Mouse (Mus musculus) frontal cortex, postnatal 36 days (tissue): ENCODE data around the gene Prn.

Experiments used
- DNase-seq, 2 experiments: peaks; one replicate each; pipeline ENCODE4 v3.0.0; 2022; ENCODE audit warnings: low spot score in 2 of 2

Prn gene

DNA sequence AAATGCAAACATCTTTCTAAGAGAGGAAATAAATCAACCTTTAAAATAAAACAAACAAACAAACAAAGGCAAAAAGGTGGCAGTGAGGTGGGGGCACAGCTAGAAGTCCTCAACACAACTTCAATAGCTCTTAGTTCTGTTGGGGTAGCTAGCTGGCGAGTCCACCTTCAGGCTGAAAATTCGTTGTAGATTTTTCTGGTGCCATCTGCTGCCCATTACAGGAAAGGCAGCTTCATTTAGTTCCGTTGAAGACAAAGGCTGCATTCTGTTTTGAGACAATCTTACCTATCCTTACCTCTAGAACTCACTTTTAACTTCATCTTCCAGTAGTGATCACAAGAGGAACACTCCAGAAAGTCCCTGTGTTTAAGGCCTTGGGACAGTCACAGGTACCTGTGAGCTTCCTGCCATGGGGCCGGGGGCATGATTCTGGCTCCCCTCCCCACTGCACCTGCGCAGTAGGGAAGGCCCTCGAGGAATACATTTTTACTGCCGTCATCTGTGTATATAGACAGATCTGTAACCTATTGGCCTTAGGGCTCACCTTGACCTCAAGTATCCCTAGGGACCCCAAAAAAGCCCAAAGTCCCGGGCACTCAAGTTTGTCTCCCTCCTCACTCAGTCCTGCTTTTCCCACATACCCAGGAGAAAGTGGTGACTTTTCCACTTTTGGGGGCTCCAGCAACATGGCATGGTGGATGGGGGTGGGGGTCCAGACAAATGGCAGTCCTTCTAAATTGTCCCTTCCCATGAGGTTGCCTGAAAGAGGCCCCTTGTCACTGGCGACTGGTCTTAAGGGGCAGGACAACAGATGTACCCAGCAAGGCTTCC, 40.2 kb downstream of the Prn start:
- peak in 1 of 2 experiments; percentile 80 for DNase-seq

DNA sequence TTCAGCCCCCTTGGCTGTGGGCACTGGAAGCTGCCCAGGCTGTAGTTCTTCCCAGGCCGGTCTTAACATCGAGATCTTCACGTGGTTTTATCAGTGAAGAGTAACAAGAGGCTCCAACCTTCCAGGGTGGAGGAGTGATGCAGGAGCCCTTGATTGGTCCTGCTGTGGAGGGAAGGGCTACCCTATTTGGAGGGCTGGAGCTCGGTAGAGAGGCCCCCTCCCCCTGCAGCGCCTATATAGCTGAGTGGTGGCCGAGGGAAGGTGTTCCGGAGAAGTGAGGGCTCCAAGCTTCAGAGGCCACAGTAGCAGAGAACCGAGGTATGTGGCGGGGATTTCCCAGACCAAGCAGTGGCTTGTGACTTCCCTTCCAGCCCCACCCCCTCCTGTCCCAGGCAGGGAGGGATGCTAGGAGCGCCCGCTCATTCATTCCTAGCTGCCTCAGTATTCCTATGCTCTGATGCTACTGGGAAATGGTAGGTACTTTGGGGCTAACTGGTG, 40.9 kb downstream of the Prn start, which contains the start of gene Prnd:
Gene Prnd (plus strand): TSS at position 264 of the 498 bp plus-strand sequence.
- no peak for DNase-seq

DNA sequence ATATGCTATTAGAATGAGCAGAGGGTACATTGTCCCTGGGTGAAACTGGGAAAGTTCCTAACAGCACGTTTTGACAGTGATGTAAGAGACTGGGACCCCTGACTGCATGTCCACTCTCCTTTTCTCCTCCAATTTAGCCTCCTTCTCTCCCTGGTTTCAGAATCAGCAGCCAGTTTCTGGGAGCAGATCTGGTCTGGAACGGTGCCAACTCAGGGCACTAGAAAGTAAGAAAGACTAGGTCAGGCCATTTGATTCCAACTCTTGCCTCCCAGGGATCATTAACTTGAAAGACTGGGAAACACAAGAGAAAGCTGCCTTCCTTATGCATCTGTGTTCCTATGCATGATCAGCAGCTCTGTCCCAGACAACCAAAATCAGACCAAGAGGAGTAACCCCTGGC, 42.7 kb downstream of the Prn start:
- no peak for DNase-seq

DNA sequence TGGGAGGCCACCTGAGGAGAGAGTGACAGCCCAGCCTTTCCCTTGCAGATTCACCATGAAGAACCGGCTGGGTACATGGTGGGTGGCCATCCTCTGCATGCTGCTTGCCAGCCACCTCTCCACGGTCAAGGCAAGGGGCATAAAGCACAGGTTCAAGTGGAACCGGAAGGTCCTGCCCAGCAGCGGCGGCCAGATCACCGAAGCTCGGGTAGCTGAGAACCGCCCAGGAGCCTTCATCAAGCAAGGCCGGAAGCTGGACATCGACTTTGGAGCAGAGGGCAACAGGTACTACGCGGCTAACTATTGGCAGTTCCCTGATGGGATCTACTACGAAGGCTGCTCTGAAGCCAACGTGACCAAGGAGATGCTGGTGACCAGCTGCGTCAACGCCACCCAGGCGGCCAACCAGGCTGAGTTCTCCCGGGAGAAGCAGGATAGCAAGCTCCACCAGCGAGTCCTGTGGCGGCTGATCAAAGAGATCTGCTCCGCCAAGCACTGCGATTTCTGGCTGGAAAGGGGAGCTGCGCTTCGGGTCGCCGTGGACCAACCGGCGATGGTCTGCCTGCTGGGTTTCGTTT, 43.3 kb downstream of the Prn start:
- no peak for DNase-seq

DNA sequence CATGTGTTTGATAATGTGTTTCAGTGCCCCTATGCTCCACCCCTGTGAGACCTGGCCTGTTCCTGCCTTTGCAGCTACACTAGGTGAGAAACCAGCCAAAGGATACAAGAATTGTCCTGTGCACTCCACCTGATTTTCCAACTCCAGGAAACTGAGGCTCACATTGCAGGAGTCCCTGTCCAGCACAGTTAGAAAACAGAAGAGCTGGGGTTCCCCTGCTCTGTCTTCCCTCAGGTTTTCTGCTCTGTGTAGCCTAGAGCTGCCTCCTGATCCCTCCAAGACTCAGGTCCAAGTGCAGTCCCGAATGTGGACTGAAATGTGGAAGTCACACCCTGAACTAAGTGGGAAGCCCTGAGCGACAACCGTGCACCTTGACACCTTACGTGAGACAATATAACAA, 44.0 kb downstream of the Prn start:
- DNase-seq: no peak

DNA sequence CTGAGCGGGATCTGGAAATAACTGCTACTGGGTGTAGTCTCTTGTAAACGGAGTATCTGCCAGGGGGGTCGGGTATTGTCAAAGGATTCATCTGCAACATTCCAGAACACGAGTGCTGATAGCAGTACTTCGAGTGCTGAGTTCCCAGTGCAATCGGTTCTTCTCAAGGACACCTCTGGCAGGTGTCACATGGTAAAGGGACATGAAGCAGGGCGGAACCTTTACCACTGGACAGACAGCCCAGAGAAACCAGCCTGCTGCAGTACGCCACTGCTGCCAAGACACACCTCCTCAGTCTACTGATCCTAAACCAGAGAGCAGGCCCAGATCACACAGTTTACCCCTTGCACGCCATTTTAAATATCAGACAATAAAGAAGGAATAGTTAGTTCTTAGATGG, 45.1 kb downstream of the Prn start:
- DNase-seq: no peak

DNA sequence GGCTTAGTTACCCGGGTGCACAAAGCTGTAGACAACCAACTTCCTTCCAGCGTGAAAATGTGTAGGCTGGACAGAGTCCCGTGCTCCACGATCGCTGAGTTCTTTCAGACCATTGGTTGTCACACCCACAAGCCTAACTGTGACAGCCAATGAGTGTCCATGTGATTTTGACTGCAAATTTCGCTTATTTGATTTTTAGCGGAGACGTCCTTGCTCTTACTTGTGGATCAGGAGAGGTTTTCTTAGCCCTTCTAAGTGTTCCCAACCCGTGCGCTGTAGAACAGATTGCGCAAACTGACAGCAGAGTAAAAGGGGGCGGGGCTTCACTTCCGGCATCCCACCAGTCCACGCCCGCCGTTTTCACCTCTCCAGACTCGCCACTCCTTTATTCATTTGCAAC, 45.5 kb downstream of the Prn start:
- no peak for DNase-seq

DNA sequence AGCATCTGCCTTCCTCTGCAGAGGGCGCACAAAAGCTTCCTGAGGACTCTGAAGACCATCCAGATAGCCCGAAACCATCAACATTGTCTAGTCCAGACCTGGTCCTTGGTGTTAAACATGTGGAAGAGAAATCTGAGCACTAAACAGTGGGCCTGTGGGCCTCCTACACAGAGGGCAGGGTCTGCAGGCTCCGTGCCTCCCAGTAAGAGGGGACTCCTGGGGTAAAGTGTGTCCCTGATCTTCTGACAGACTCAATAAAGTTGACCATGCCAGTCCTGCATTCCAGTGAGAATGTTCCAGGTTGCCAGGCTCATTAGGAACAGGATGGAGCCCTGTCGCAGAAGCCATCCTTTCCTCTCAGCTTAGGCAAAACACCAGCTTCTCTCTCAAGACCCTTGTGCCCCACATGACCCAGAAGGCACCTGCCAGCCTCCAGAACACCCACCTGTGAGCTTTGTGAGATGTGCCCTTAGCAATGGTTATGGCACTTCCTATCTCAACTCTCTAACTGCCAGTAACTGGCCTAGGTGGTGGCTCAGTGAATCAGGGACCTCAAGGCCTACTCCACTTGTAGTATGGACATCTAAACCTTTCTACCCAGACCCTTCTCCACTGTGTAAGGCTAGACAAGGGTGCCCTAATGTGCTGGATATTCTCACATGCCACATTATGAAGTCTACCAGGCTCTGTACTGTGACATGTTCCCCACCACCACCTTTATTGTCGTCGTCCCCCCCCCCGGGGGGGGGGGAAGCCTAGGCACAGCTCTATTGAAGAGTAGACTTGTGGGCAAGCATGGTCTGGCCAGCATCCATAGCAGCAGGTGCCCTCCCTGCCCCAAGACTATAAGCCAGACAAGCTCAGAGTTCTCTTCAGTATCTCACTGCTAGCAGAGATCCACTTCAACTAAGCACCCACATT, 46.8 kb downstream of the Prn start:
- DNase-seq: no peak

DNA sequence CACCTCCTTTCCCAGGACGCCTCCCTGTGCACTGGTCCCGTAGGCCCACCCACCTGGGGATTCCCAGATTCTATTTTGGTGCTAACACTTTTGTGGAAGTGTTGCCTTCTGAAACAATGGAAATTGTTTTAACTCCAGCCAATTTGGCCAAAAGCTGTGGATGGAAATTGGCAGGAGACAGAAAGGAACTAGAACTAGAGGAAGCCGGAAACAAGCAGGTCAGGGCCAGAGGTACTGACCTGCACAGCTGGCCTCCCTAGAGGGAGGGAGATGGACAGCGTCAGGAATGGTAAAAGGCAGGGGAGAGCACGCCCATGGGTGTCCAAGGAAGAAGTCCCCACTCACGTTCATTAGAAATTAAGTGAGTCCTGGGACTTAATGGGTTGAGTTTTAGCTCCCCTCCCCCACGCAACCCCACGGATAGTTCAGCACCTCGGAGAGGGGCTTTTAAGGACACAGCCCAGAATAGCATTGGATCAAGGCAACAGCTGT, 48.0 kb downstream of the Prn start:
- no peak for DNase-seq

DNA sequence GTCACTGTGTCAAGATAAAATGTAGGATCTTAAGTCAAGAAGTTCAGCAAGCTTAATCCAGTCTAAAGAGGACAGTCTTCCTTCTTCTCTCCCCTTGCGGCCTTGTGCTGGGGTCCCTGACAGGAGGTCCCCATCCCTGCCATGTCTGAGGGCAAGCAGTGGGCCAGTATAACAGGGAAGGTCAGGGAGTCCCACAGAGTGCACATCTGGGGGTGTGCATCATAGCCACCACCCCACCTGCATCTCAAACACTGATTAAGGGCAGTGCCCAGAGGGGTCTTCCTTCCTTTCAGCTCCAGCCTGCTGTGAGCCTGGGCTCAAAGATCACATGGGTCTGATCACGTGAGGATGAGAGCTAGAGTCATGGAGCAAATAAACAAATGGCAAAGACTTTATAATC, 51.9 kb downstream of the Prn start:
- DNase-seq: no peak

DNA sequence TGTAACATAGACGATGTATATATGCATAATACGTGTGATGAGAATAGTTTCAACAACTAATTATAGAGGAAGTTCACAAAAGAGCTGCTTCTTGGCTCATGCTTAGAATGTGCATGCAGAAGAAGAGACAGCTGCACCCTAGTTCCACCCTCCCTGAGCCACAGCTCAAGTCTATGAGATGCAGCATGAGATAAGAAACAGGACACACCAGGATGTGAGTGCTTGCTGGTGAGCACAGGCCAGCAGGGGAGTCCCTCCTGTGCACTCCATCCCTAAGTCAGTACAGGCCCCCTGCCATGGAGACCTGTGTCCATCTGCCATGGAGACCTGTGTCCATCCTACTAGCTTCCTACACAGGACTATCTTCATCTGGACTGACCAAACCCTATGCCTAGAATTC, 60.8 kb downstream of the Prn start:
- DNase-seq: no peak

DNA sequence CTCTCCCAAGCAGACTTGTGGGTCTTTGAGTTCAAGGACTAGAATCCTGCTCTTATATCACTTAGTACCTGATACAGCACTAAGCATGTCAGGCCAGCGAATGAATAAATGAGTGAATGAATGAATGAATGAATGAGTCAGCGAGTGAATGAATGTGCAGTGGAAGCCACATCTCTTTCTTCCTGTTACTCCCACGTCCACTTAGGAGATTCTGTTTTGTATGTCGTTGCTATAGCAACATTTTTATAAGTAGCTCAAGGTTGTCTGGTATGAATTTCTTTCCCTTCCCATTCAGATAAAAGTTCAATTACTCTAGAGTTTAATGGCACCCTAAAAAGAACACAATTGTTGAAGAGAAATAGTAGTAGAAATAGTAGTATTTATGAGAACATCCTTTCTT, 61.3 kb downstream of the Prn start:
- DNase-seq: no peak

DNA sequence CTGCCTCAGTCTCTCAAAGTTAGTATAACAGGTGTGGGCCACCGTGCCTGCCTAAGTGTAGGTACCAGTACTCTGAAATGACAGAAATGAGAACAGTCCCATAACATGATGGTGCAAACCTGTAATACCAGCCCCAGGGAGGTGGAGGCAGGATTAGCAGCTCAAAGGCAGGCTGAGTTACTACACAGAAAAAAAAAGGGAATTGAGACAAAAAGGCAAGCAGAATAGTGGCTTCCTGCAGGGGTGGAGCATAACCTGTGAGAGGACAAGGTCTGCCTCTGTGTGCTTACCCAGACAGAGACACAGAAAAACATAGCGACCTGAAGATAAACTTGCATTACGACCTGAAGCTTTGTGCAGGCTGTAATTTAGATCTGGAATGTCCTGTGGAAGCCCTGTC, 66.9 kb downstream of the Prn start:
- DNase-seq: no peak

DNA sequence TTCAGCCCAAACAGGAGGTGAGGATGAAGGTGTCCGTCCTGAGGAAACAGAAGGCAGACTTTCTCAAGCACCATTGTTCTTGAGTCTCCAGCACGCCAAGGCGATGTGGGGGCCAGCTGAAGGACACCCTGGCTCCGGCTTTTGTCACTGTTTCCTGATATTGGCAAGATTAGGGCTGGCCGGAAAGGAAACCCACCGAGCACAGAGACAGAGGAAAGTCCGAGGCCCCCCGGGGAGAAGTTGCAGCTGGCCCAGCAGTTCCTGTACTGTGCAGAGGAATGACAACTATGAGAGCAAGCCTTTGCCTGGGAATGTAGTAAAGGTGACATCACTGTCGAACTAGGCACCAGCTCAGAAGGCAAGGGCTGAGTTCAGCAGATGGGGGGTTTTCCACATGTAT, 71.1 kb downstream of the Prn start:
- DNase-seq: no peak

DNA sequence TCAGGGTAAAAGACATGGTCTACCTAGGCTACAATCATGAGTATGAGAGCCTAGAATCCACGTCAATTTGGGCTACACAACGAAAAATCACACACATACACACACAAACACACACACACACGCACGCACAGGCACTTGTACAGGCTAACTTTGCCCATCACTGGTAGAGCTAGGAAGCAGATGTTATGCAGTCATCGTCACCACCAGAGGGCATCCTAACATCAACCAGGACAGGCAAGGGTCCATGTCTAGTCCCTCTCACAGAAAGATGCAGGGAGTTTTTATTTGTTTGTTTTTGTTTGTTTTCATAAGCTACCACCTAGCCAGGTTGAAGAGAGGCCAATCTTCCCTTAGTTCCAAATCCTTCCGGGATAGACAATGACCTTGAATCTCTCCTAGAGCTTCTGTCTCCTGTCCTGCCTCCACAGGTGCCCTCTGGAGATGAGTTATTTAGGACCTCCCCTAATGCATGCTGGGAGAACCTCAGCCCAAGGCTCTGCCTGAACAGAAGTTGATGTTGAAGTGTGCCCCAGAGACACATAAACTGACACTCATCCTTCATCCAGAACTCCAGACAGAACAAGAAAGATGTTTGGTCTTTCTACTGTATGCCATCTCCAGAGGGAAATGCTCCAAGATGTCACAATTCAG, 72.9 kb downstream of the Prn start:
- DNase-seq: peak; percentile 49 to 71

DNA sequence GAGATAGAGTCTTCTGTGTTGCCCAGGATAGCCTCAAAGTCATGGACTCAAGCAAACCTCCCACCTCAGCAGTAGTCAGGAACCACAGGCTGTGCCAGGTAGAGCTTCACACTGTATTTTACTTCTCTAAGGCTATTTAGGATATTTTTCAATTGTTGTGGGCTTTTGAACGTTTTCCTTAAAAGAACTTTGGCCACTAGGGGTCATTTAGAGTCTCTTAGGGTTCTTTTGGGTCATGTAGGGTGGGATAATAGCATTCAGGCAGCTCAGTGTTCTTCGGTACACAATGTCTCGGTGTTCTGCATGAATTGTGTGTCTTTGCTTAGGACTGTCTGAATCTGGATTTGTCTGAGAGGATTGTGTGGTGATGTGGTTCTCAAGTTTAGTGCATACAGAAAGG, 78.2 kb downstream of the Prn start:
- DNase-seq: no peak

DNA sequence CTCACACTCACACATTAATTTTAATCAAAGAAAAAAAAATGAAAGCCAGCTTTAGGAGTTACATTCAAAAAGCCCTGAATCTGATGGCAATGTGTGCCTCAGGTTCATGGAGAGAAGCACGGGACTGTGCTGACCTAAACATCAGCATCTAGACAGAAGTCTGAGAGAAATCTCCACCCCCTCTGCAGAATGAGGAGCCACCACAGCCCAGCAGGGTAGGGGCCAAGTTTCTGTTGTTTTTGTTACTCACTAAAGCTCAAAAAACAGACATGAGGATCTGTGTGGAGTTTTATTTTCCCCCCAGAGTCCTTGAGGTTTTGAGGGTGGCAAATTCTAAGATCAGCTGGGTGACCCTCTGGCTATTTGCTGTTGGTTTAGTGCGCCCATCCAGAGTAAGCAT, 78.8 kb downstream of the Prn start:
- no peak for DNase-seq

DNA sequence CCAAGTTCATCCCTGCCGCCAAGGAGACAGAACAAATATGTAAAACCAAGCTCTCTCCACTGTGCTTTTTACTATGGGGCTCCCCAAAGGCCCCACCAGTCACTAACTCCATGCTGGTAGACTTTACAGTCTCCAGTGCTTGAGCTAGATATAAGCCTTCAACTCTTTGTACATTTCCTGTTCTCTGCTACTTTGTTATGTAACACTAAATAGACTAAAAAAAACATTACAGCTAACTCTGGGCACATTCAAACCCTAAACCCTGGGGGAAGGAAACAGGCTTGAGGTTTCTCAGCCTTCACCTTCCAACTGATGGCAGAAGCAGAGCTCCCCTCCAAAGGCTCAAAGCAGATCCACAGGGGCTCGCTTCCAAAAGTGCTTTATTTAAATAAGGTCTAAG, 82.7 kb downstream of the Prn start:
- DNase-seq: no peak

DNA sequence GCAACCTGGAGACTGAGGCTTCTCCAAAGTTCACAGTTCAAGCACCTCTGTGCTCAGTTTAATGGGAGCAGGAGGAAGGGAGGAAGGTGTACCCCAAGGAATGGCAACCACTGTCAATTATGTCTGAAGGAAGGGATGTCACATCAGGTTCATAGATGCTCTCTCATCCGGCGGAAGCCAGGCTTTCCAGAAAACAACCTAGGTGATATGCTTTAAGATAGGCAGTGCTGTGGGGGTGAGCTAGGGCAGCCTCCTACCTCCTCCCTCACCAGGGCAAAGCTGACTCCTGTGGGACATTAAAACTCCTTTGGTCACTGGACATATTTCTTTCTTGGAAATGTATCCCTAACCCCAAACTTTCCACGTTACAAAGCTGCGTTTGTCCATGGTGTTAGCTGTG, 83.4 kb downstream of the Prn start:
- DNase-seq: no peak

DNA sequence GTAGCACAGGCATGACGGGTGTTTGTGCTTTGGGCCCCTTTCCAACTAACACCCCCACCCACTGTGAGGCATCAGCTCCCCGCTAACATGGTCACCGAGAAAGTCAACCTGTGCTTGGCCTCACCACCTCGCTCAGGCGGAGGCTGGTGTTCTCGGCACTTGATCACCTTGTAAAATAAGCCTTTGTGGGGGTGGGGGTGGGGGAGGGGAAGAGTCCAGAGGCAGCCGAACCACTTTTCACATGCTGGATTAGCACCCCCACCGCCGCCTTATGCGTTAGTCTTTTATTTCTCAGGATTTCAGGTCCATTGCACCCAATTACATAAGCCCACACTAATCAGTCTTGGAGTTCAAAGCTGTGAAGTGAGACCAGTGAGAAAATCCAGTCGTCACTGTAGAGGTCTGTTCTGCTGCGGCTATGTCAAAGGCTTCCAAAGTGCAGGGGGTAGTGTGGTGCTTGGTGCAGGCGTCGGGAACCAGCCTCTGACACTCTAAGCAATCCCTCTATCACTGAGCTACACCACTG, 83.9 kb downstream of the Prn start:
- DNase-seq: no peak

DNA sequence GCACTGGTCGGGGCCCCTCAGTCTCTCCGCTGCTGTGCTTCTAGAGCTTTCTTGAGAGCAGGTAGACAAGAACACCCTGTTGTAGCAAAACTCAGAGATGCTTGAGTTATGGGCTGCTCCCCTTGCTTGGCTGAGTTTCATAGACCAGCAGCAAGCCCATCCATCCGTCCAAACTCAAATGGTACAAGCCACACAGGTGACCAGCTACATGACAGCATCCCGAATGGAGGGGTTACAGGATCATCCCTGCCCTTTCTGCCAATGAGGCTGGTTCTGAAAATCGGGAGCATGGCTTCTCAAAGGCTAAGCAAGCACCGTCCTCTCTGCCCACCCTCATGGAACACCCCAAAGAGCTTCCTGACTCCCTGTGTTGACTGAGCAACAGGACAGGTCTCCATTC, 85.2 kb downstream of the Prn start:
- no peak for DNase-seq
